Mouse (Mus musculus): ENCODE data around the gene Scmh1.

DNA sequence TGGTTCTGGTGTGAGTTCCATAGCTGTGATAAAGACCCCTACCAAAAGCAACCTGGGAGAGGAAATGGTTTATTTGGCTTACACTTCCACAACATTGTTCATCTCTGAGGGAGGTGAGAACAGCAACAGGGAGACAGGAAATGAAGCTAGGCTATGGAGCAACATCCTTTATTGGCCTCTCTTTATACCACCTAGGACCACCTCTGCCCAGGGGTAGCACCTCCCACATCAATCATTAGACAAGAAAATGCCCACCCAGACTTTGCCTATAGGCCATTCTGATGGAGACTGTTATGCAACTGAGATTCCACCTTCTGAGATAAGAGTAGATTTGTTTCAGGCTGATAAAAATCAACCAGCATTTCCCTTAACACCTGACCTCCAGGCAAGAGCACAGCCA lies 834 bp upstream of the Scmh1 start:
- TF ChIP-seq POLR2A (IDR thresholded peaks at IDR 0.05; ENCODE audit: control insufficient read depth in 1 of 2, insufficient read depth in 1 of 2, low read depth in 1 of 2, low read length in 2 of 2, poor library complexity in 1 of 2) (no peak), EP300 (IDR thresholded peaks at IDR 0.05; ENCODE audit: low read depth in 1 of 2, low read length in 2 of 2) (no peak), HCFC1 (IDR thresholded peaks at IDR 0.05; ENCODE audit: low read depth, low read length) (no peak), ZMIZ1 (IDR thresholded peaks at IDR 0.05; ENCODE audit: low read depth, low read length) (no peak), CTCF (IDR thresholded peaks at IDR 0.05 in 2 of 3, conservative IDR thresholded peaks at IDR 0.05 in 1 of 3; ENCODE audit: control insufficient read depth in 1 of 3, insufficient read depth in 1 of 3, low read depth in 2 of 3, low read length in 3 of 3, poor library complexity in 1 of 3, severe bottlenecking in 1 of 3) (no peak), CHD2 (IDR thresholded peaks at IDR 0.05; ENCODE audit: low read length) (no peak), MAZ (IDR thresholded peaks at IDR 0.05; ENCODE audit: low read depth, low read length) (no peak), ETS1 (IDR thresholded peaks at IDR 0.05; ENCODE audit: low read depth, low read length) (no peak), MAX (IDR thresholded peaks at IDR 0.05; ENCODE audit: low read length) (no peak)

Measured in MEL (cell line).